Mouse (Mus musculus) heart, postnatal 4 days (tissue): ENCODE data around the gene Ints14. TPM values are rescaled to one million over a fixed set of nuclear protein-coding genes. Genes with fewer than 3 reads are reported as not detected.
"Not testable (repeated sequence)": the region's sequence is repeated elsewhere in the genome, so short reads cannot be mapped to it uniquely, and the experiment has no call there.

Experiments
- DNase-seq: peaks from one replicate; pipeline ENCODE4 v3.0.0; 2021
- total RNA-seq, 2 experiments: library from RNA; stranded (reverse); gene quantifications; 2 replicates each; pipeline ENCODE4 v1.2.3; 2021

Ints14 gene
- total RNA-seq, 2 experiments from 2014 or later, result 28.0 to 28.2 TPM

DNA sequence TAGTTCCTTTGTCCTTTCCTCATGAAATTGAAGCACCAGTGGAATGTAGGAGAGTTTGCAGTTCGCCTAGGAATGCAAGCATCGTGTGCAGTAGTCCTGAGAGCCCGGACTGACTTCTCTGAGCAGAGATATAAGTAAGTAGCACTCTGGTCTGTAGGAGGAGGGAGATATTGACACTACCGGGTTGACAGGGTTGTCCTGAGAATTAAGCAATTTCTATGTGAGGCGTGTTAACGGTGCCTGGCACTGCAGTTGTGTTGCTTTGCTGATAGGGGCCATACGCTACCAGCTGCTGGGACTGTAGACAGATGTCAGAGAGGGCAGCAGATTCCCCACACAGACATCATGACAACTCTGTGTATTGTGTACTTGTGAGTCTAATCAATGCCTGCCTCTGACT is 7.5 kb upstream of the Ints14 start:
- no peak for DNase-seq

- DNase-seq, result peak; percentile 19
Observed at GRCm38 (mm10) chr9:64956337-64956736, 4.4 kb upstream of the Ints14 start.

DNA sequence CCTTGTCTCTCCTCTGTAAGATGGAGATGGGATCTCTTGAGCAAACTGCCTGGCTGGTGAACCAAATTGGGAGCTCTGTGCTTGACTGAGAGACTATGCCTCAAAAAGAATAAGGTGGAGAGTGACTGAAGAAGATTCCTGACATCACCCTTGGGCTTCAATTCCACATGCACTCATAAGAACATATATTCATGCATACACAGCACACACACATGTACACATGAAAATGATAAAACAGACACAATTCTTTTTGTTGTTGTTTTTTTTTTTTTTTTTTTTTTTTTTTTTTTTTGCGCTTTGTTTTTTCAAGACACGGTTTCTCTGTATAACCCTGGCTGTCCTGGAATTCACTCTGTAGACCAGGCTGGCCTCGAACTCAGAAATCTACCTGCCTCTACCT is 3.4 kb upstream of the Ints14 start:
- no peak for DNase-seq

- no peak for DNase-seq
Observed at GRCm38 (mm10) chr9:64960978-64961320, 244 bp downstream of the Ints14 start.

DNA sequence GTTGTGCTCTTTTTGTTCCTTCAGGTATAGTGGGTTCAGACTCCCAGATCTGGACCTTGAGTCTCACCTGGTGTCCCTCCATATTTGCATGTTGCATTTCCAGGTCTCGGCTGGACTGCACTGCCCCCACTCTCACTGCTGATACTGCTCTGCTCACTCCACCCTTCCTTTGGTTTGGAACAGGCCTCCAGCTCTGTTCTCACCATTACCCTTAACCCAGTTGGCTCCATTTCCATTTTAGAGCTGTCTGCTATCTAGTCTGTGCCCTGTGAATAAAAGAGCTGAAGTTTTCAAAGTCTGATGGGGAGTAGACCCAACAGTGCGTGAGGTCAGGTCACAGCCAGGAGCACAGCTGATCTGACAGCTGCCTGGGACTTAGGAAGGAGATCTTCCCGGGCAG is 19.8 kb downstream of the Ints14 start:
- DNase-seq, result no peak

GRCm38 (mm10) chr9:64981904-64982303 is 21.2 kb downstream of the Ints14 start:
- no peak for DNase-seq

DNA sequence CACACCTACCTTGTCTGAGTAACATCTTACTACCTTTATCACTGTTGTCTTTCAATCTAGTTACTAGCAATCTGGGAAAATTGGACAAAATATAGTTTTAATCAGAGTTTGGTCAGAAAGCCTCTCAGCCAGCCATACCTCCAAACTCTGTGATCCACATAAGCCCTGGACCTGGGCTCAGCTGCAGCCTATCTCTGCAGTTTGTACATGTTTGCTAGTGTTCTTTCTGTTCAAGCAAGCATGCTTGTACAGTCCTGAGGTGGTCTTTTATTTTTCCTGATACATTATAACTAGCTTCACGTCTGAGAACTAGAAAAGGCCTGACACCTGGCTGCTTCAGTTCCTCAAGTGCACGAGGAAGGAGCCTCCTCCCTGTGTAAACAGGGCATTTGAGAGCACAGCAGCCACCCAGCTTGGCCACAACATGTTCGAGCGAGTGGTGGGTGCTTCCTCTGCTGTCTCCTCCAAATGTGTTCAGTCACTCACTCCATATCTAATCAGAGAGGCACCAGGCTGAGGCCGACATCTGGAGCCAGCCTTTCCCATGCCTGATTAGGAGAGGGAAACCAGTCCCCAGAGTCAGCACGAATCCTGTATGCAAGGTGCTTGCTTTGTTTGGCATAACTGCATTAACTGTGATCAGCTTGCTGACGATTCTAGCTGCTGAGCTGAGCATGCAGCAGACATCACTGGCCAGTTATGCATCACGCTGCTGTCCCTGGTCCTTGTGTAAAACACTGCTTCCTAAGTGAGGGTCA is 24.5 kb downstream of the Ints14 start:
- DNase-seq, result no peak

DNA sequence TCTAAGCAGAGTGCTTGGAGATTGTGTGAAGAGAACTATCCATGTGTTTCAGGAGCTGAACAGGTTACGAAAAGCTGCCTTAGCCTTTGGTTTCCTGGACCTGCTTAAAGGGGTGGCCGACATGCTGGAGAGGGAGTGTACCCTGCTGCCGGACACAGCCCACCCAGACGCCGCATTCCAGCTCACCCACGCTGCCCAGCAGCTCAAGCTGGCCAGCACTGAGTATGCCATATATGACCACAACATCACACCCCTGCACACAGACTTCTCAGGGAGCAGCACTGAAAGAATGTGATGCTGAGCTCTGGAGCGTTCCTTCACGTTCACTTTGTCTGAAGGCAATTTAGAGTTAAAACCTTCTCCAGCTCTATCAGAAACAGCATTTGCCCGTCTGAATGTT is 25.1 kb downstream of the Ints14 start:
- DNase-seq, result no peak

GRCm38 (mm10) chr9:64987651-64988050 is 26.9 kb downstream of the Ints14 start:
- no peak for DNase-seq

DNA sequence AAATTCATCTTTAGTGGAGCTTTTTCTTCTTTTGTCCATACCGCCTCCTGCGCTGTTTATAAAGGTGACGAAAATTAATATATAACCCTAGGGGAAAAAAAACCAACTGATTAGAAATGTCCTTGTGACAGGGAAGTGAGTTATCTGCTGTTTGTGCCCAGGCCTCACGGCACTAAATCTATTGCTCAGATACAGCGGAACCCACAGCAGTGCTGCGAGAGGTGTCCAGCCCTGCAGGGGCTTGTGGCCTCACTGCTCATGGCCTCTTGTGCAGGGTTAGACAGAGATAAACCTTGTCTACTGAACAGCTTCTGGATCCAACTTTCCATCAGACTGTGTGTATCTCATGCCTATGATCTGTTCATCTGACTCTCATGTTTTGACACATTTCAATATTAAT is 27.7 kb downstream of the Ints14 start:
- no peak for DNase-seq

- DNase-seq, result no peak
Observed at GRCm38 (mm10) chr9:64990291-64990690, 29.6 kb downstream of the Ints14 start.

DNA sequence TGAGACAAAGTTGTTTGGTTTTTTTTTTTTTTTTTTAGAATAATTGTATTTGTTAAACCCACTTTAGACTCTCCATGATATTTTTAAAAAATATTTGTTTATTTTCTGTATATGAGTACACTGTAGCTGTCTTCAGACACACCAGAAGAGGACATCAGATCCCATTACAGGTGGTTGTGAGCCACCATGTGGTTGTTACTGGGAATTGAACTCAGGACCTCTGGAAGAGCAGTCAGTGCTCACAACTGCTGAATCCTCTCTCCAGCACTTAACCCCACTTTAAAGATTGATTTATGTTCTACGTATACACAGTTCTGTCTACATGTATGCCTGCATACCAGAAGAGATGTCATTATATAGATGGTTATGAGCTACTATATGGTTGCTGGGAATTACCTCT is 34.8 kb downstream of the Ints14 start:
- not testable (repeated sequence) for DNase-seq

GRCm38 (mm10) chr9:65001481-65001880 is 40.8 kb downstream of the Ints14 start:
- DNase-seq, result no peak

GRCm38 (mm10) chr9:65005737-65006136 is 45.0 kb downstream of the Ints14 start:
- DNase-seq, result no peak

- no peak for DNase-seq
Observed at GRCm38 (mm10) chr9:65010632-65011031, 49.9 kb downstream of the Ints14 start.

GRCm38 (mm10) chr9:65011304-65011703 is 50.6 kb downstream of the Ints14 start:
- DNase-seq, result peak; percentile 55

GRCm38 (mm10) chr9:65015461-65016222 is 54.9 kb downstream of the Ints14 start:
- no peak for DNase-seq

- no peak for DNase-seq
Observed at GRCm38 (mm10) chr9:65016241-65016977, 55.7 kb downstream of the Ints14 start.

GRCm38 (mm10) chr9:65016978-65017827 is 56.5 kb downstream of the Ints14 start:
- DNase-seq, result no peak

DNA sequence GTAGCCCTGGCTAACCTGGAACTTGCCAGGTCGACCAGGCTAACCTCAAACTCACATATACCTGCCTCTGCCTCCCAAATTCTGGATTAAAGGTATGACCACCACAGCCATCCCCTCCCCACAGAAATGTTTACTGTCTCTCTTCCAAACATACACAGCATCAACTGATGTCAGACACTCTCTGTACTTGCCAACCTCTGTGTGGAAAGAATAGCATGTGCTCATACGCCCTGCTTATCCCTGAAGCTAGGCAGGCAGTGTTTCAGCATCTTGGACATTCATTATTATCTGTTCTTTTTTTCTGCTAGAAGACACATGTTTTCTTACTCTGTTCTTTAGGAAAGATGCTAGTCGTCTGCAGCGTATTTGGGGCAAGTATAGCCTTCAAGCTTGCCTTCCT is 57.2 kb downstream of the Ints14 start:
- no peak for DNase-seq

GRCm38 (mm10) chr9:65018588-65019121 is 58.0 kb downstream of the Ints14 start:
- DNase-seq, result no peak

DNA sequence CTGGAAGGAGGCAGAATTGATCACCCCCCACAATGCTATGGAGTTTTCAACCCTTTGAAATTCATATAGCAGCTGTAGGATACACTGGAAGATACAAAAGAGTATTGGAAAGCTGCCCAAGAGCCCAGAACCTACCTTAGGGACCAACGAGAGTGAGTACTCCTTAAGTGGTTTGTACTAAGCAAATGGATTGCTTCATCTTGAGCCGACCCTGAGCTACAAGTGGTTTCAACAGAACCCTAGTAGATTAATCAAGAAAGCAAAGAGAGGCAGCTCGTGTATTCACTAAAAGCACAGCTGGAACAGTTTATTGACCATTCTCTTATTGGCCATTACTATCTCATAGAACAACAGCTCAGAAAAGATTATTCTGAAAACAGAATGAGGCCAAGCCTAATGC is 58.4 kb downstream of the Ints14 start:
- no peak for DNase-seq
